Mouse (Mus musculus): ENCODE data around the gene Phf23. TPM values are rescaled to one million over a fixed set of nuclear protein-coding genes. Genes with fewer than 3 reads are reported as not detected.

Gene Phf23
- polyA plus RNA-seq, 1 experiment = 93.4 TPM

GRCm38 (mm10) chr11:70010033-70010432 lies 14.5 kb downstream of the Phf23 start:
- no peak overlapping the region for H3K4me3 ChIP-seq (ENCODE audit: insufficient read depth, poor library complexity, severe bottlenecking)
- H3ac ChIP-seq (ENCODE audit: control insufficient read depth, insufficient read length, low read depth) = no peak overlapping the region
- H3K36me3 ChIP-seq (ENCODE audit: control insufficient read depth, insufficient read depth) = peaks cover 85% of the 10 kb centered on the region
- H3K79me2 ChIP-seq (ENCODE audit: control insufficient read depth, insufficient read depth) = peaks cover 19% of the 10 kb centered on the region
- no peak for TF ChIP-seq CEBPB (IDR thresholded peaks at IDR 0.05; ENCODE audit: low read depth)
- no peaks in the 10 kb centered on the region for H3K27me3 ChIP-seq (ENCODE audit: control insufficient read depth, insufficient read depth, insufficient read length)
- H3K79me3 ChIP-seq (ENCODE audit: low read depth) = peaks cover 2% of the 10 kb centered on the region

- peaks cover 15% of the 10 kb centered on the region for H3K79me2 ChIP-seq (ENCODE audit: control insufficient read depth, insufficient read depth)
- peaks cover 2% of the 10 kb centered on the region for H3K79me3 ChIP-seq (ENCODE audit: low read depth)
- H3K4me3 ChIP-seq (ENCODE audit: insufficient read depth, poor library complexity, severe bottlenecking) = no peak overlapping the region
- TF ChIP-seq MYOD1 (IDR thresholded peaks at IDR 0.05; ENCODE audit: control insufficient read depth, insufficient read length, low read depth) (no peak), CEBPB (IDR thresholded peaks at IDR 0.05; ENCODE audit: low read depth) (no peak), MYOG (IDR thresholded peaks at IDR 0.05; ENCODE audit: control insufficient read depth, extremely low read depth, insufficient read length) (no peak), FOSL1 (IDR thresholded peaks at IDR 0.05; ENCODE audit: insufficient read depth, low read length, poor library complexity, severe bottlenecking) (no peak)
- H3K36me3 ChIP-seq (ENCODE audit: control insufficient read depth, insufficient read depth) = peaks cover 81% of the 10 kb centered on the region
- H3ac ChIP-seq (ENCODE audit: control insufficient read depth, insufficient read length, low read depth) = no peak overlapping the region
- H3K27me3 ChIP-seq (ENCODE audit: control insufficient read depth, insufficient read depth, insufficient read length) = no peaks in the 10 kb centered on the region
Measured at GRCm38 (mm10) chr11:70010548-70010947, 15.0 kb downstream of the Phf23 start.

GRCm38 (mm10) chr11:70010961-70011360 lies 15.4 kb downstream of the Phf23 start:
- H3K79me3 ChIP-seq (ENCODE audit: low read depth) = peaks cover 2% of the 10 kb centered on the region
- H3ac ChIP-seq (ENCODE audit: control insufficient read depth, insufficient read length, low read depth) = no peak overlapping the region
- H3K27me3 ChIP-seq (ENCODE audit: control insufficient read depth, insufficient read depth, insufficient read length) = no peaks in the 10 kb centered on the region
- peaks cover 79% of the 10 kb centered on the region for H3K36me3 ChIP-seq (ENCODE audit: control insufficient read depth, insufficient read depth)
- no peak overlapping the region for H3K4me3 ChIP-seq (ENCODE audit: insufficient read depth, poor library complexity, severe bottlenecking)
- peaks cover 15% of the 10 kb centered on the region for H3K79me2 ChIP-seq (ENCODE audit: control insufficient read depth, insufficient read depth)
- no peak for TF ChIP-seq CTCF (IDR thresholded peaks at IDR 0.05; ENCODE audit: control insufficient read depth, insufficient read depth, insufficient read length)
- no peak for TF ChIP-seq FOSL1 (IDR thresholded peaks at IDR 0.05; ENCODE audit: insufficient read depth, low read length, poor library complexity, severe bottlenecking)
- no peak for TF ChIP-seq MYOG (IDR thresholded peaks at IDR 0.05; ENCODE audit: control insufficient read depth, extremely low read depth, insufficient read length)
- TF ChIP-seq MAX (IDR thresholded peaks at IDR 0.05) = no peak
- no peak for TF ChIP-seq CEBPB (IDR thresholded peaks at IDR 0.05; ENCODE audit: low read depth)
- no peak for TF ChIP-seq USF1 (IDR thresholded peaks at IDR 0.05; ENCODE audit: low read depth)
- no peak for TF ChIP-seq MYOD1 (IDR thresholded peaks at IDR 0.05; ENCODE audit: control insufficient read depth, insufficient read length, low read depth)

GRCm38 (mm10) chr11:70012931-70013330 lies 17.4 kb downstream of the Phf23 start:
- Histone ChIP-seq H3K36me3 (ENCODE audit: control insufficient read depth, insufficient read depth) (peaks cover 61% of the 10 kb centered on the region), H3K79me2 (ENCODE audit: control insufficient read depth, insufficient read depth) (peaks cover 15% of the 10 kb centered on the region), H3K4me3 (ENCODE audit: insufficient read depth, poor library complexity, severe bottlenecking) (no peak overlapping the region), H3K79me3 (ENCODE audit: low read depth) (peaks cover 2% of the 10 kb centered on the region), H3K27me3 (ENCODE audit: control insufficient read depth, insufficient read depth, insufficient read length) (no peaks in the 10 kb centered on the region), H3ac (ENCODE audit: control insufficient read depth, insufficient read length, low read depth) (no peak overlapping the region)
- no peak for TF ChIP-seq USF1 (IDR thresholded peaks at IDR 0.05; ENCODE audit: low read depth)
- TF ChIP-seq CTCF (IDR thresholded peaks at IDR 0.05; ENCODE audit: control insufficient read depth, insufficient read depth, insufficient read length) = no peak
- TF ChIP-seq MYOG (IDR thresholded peaks at IDR 0.05; ENCODE audit: control insufficient read depth, extremely low read depth, insufficient read length) = no peak
- TF ChIP-seq CEBPB (IDR thresholded peaks at IDR 0.05; ENCODE audit: low read depth) = no peak
- no peak for TF ChIP-seq MAX (IDR thresholded peaks at IDR 0.05)
- TF ChIP-seq MYOD1 (IDR thresholded peaks at IDR 0.05; ENCODE audit: control insufficient read depth, insufficient read length, low read depth) = no peak
- no peak for TF ChIP-seq FOSL1 (IDR thresholded peaks at IDR 0.05; ENCODE audit: insufficient read depth, low read length, poor library complexity, severe bottlenecking)

GRCm38 (mm10) chr11:70013408-70013807 lies 17.8 kb downstream of the Phf23 start:
- H3ac ChIP-seq (ENCODE audit: control insufficient read depth, insufficient read length, low read depth) = no peak overlapping the region
- peaks cover 2% of the 10 kb centered on the region for H3K79me3 ChIP-seq (ENCODE audit: low read depth)
- TF ChIP-seq MYOG (IDR thresholded peaks at IDR 0.05; ENCODE audit: control insufficient read depth, extremely low read depth, insufficient read length) (no peak), FOSL1 (IDR thresholded peaks at IDR 0.05; ENCODE audit: insufficient read depth, low read length, poor library complexity, severe bottlenecking) (no peak), CEBPB (IDR thresholded peaks at IDR 0.05; ENCODE audit: low read depth) (no peak), MYOD1 (IDR thresholded peaks at IDR 0.05; ENCODE audit: control insufficient read depth, insufficient read length, low read depth) (no peak), CTCF (IDR thresholded peaks at IDR 0.05; ENCODE audit: control insufficient read depth, insufficient read depth, insufficient read length) (no peak), MAX (IDR thresholded peaks at IDR 0.05) (no peak), USF1 (IDR thresholded peaks at IDR 0.05; ENCODE audit: low read depth) (no peak)
- H3K79me2 ChIP-seq (ENCODE audit: control insufficient read depth, insufficient read depth) = peaks cover 16% of the 10 kb centered on the region
- H3K4me3 ChIP-seq (ENCODE audit: insufficient read depth, poor library complexity, severe bottlenecking) = no peak overlapping the region
- H3K27me3 ChIP-seq (ENCODE audit: control insufficient read depth, insufficient read depth, insufficient read length) = no peaks in the 10 kb centered on the region
- peaks cover 56% of the 10 kb centered on the region for H3K36me3 ChIP-seq (ENCODE audit: control insufficient read depth, insufficient read depth)

GRCm38 (mm10) chr11:70014051-70014450 lies 18.5 kb downstream of the Phf23 start:
- TF ChIP-seq USF1 (IDR thresholded peaks at IDR 0.05; ENCODE audit: low read depth) = no peak
- no peak for TF ChIP-seq CTCF (IDR thresholded peaks at IDR 0.05; ENCODE audit: control insufficient read depth, insufficient read depth, insufficient read length)
- Histone ChIP-seq H3K36me3 (ENCODE audit: control insufficient read depth, insufficient read depth) (peaks cover 49% of the 10 kb centered on the region), H3K79me3 (ENCODE audit: low read depth) (peaks cover 8% of the 10 kb centered on the region), H3K4me3 (ENCODE audit: insufficient read depth, poor library complexity, severe bottlenecking) (no peak overlapping the region), H3K27me3 (ENCODE audit: control insufficient read depth, insufficient read depth, insufficient read length) (no peaks in the 10 kb centered on the region), H3ac (ENCODE audit: control insufficient read depth, insufficient read length, low read depth) (no peak overlapping the region), H3K79me2 (ENCODE audit: control insufficient read depth, insufficient read depth) (peaks cover 23% of the 10 kb centered on the region)
